Mouse (Mus musculus) WW6 (cell line): ENCODE data around the gene Atp13a3.
"Not testable (repeated sequence)": the region's sequence is repeated elsewhere in the genome, so short reads cannot be mapped to it uniquely, and the experiment has no call there.

Experiments
- DNase-seq: peaks from one replicate; pipeline ENCODE4 v3.0.0-alpha.2; 2013; ENCODE audit warnings: low read depth, low spot score

Gene Atp13a3

DNA sequence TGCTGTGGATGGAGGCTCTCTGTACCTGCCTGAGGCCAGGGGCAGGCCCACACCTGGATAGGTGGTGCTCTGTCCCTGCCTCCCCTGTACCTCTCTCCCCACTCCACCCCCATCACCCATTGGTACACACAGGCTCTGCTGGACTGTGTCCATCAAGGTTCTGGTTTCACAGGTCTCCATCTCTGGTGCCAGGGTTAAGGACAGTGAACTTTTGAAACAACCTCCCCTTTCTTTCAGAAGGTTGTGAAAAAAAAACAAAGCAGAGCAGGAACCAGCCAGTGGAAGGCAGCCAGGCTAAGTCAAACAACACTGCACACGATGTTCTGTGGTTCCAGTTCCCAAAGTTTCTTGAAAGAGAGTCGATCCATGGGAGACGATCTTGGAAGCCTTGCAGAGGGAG is 6.9 kb upstream of the Atp13a3 start:
- DNase-seq: no peak

DNA sequence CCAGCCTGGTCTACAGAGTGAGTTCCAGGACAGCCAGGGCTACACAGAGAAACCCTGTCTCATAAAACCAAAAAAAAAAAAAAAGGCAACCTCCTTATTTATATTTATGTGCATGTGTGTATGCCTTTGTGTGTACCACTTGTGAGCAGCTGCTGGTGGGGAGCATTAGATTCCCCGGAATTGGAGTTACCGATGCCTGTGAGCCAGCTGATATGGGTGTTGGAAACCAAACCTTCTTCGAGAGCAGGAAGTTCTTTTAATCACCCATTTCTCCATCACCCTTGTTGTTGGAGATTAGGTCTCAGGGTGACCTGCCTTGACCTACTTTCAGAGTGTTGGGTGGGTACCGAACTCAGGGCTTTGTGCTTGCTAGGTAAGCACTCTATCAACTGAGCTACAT is 5.1 kb upstream of the Atp13a3 start:
- no peak for DNase-seq

DNA sequence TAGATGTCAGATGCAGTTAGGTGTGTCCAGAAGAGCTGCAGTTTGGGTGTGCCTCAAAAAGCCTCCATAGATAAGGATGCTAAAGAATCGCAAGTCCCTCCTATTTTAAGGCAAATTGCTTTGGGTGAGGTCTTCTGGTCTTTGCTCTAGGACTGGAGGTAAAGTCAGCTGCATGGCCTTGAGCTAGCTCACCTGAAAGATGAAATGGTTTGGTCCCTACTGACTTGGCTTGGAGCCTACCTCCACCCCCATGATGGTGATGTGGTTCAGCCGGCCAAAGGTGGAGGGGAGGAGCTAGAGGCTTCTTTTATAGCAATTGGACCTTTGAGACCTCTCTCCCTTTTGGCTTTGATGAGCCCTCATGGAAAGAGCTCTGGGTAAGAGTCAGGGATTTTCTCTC is 1.7 kb upstream of the Atp13a3 start:
- DNase-seq: peak; percentile 65

DNA sequence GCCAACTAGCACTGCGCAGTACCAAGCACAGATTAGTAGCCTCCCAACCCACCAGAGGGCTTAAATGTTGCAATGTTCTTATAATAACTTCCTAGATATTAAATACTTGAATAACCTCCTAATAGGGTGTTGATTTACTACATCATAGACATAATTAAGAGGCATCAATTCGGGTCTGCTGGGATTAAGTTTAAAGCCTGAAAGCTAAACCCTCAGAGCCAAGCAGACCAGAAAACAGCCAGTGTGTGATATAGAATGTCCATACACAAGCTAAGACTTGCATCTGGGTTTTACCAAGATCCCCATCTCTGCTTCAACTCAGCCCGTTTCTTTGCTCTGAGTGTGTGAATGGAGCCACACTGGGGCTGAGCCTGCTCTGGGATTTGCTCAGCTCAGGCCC is 2.2 kb downstream of the Atp13a3 start:
- no peak for DNase-seq

DNA sequence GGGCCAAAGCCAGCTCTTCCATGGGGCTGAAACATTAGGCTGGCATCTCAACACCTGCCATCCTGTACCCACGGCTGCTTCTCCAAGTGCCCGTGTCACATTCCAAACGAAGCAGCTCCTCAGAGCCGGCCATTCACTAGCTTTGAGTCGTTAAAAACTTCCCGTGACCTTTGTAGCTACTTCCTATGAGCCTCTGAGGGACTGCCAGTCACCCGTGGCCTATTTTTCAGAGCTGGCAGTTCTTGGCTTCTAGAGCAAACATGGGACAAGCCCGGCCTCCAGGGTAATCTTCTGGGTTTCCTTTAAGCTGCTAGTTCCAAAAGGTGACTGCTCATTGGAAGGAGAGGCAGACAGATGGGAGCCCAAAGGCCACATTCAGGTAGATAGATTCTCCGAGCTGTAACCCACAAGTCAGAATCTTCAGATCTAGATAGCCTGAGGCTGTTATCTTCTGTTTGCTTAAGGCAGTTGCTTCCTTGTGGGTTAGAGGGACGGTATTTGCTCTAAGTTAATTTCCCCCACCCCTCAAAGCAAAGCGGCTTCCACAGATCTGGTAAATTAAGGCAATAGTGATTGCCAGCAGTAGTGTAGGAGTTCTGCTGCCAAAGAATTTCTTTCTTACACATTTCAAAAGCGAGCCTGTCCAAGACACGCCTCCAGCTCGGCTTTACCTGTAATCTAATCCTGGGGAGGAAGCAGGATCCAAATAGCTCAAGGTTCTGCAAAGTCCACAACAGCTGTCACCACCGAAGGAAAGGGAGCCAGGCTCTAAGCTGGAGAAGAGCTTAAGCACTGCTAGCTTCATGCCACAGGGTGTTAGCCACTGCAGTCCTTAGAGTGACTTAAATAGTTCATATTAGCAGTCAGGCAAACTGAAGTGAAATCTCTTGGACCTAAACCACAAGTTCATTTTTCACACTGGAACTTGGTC is 8.4 kb downstream of the Atp13a3 start:
- no peak for DNase-seq

DNA sequence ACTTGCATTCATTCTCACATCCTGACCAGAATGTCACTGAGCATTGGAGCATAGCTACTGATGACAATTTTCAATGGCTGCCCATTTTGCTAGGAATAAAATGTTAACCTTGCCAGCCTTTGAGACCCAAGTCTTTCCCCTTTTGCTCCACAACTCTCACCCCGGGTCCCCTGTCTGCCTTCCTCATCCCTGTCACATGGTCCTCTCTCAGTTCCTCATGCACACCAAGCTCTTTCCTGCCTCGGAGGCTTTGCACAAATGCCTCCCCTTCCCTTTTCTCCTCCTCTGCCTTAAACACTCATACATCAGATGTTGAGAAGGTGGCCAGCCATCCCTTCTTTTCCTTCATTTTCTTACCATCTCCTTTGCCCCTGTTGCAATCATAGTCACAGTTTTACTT is 10.6 kb downstream of the Atp13a3 start:
- DNase-seq: no peak

DNA sequence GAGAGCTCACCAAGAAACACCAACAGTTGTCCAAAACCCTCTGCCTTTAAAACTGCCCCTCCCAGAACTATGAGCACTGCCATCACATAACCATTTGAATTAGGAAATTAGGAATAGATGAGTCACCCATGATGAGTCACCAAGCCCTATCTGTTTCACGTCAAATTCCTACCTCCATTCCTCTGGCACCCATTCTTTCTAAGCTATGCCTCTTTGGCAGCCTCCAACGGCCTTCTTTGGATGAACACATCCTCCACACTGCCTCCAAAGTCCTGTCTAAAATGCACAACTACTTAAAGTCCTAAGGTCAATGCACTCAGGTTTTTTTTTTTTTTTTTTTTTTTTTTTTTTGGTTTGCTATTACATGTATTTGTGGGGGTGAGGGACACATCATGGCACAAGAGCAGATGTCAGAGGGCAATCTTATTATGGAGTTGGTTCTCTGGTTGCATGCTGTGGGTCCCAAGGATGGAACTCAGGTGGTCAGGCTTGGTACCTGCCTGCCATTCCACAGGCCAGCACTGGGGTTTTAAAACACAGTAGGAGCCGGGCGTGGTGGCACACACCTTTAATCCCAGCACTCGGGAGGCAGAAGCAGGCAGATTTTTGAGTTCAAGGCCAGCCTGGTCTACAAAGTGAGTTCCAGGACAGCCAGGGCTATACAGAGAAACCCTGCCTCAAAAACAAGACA is 15.0 kb downstream of the Atp13a3 start:
- DNase-seq: no peak

DNA sequence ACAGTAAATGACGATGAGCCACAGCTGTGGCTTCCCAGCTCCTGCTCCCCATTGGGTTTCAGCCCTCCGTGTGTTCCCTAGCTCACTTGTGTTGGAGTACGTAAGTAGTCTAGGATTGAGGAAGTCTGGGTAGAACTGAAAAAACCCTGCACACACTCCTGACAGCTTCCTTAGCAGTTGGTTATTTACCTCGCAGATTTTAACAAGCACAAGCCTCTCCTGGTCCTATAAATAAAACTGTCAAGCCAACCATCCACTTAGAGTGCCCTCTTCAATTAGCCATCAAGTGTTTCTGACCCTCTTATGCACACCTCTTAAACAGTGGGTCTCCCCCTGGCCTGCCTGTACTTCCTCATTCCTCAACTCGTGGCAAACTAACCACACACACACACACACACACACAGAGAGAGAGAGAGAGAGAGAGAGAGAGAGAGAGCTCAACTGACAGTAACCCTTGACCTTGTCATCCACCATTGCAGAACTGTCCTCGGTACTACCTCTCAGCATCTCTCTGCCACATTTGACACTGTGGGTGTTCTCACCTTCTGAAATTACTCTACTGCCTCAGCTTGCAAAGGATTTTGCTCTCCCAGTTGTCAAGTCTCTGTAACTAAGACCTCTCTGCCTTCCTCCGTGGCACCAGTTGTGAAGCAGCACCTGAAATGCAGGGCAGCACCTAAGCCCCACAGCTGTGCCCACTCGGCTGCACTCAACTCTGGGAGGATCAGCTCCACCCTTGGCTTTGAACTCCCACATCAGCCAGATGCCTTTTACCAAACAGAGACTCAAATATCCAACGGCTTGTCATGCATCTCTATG is 15.7 kb downstream of the Atp13a3 start:
- no peak for DNase-seq

DNA sequence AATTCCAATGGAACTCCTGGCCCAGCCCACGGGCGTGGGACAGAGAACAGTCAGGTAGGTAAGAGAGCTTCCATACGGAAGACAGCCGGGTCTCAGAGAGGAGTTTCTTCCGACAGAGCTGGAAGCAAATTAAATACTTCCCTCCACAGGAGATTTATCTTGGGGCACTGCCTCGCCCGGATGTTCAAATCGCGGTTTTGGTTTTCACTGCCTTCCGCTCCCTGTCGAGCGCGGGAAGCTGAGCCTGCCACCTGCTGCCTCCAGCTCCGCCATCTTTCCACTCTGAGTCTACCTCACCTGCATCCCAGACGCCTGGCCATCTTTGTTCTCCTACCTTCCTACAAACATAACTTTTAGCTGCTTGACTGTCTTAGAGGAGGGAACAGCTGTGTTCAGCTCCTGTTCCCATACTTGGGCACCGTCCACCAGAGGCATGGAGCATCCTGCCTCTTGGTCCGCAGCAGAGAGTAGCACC is 16.5 kb downstream of the Atp13a3 start:
- DNase-seq: no peak

DNA sequence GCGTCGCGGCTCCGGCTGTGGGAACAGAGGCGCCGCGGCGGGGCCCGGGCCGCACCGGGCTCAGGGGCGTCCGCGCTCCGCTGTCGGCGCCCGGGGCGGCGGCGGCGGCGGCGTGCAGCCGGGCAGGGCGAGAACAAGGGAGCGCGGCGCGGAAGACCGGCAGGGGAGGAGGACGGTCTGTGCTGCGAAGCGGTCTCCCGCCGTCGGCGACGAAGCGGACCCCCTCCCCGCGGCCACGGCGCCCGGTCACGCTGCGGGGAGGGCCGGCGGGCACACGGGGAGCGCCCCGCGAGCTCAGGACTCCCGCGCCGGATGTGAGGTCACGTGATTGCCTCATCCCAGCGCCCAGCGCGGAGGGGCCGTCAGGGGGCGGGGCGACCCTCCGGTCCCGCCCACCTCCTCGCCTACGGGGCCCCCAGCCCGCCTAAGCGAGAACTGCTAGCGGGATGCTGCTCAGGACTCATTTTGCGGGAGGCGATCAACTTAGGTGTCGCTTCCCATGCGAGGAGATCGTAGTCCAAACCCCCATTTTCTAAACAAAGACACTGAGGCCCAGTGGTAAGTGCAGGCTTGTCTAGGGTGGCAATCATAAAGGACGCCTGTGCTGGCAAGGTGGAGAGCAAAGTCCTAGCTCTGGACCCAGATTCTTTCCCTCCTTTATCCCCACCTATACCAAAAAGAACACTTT is 17.1 kb downstream of the Atp13a3 start:
- DNase-seq: peak; percentile 73

DNA sequence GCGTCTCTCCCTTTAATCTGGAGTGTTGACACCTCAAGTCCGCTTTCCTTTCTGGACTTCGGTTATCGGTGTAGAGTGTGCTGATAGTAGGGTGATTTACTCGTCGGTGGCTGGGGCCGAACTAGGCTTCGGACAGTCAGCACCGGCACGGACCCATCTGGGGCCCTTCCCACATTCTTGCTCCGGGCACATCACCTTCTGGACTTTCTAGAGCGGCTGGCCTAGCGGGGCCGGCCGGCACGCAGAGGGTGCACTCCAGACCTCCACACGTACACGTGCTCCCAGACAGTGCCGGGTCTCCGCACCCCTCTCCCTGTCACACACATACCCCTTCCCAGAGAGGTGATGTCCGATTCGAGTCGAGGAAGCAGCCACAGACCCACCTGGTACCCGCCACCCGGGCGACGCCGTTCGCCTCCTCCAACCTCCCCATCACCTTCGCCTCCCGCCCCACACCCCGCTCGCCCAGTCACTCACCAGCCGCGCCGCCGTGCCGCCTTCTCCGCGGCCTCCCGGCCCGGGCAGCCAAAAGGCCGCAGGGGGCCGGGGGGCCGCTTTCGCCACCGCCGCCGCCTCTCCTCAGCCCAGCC is 17.8 kb downstream of the Atp13a3 start:
- no peak for DNase-seq

DNA sequence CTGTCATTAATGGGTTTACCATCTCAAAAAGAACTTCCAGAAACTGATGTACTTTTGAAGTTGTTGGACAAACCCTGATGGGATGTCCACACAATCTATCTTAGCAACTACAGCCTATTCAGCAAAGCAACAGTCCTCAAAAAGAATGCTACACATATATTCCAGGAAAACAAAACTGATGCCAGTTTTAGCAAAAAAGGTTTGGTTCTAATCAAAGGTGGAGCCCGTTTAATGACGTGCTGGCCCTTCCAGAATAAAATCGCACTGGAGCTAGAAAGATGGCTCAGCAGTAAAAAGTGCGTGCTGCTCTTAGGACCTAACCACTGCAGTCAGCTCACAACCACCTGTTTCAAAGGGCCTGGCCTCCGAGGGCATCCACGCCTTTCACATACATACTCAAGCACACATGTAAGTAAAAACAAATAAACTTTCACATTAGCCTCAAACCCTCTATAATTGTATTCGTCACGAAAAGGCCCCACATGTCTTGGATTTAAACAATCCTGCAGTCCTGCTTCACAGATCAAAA is 18.8 kb downstream of the Atp13a3 start:
- no peak for DNase-seq

DNA sequence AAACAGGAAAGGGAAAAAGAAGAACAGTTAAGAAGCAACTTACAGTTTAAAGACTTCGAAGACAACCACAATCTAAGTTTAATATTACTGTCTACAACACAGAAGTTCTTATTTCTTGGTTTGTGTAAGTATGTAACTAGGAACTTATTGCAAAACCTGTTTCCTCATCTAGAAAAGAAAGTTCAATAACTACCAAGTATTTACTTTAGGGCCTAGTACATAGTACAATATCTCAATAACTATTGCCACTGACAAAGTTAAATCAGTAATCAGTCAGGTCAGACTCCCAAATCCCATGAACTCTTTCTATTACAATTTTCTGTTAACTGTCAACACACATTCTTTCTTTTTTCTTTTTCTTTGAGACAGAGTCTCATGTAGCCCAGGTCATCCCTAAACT is 20.2 kb downstream of the Atp13a3 start:
- no peak for DNase-seq

DNA sequence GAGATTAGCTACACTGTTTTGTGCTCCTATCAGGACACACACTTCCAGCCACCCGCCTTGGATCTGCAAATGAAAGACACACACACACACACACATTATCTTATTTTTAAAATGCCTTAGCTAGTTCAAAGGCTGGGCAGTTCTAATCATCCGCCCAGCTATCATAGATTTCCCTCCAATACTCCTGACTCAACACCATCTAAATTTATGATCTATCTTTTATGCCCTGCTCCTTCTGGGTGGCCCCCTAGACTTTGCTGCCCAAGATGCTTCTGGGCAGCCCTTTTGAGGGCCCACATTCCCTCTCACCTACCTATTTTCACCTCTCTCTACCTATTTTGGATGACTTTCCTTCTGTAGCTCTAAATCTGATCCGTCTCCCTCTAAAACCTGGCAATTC is 29.5 kb downstream of the Atp13a3 start:
- DNase-seq: no peak

DNA sequence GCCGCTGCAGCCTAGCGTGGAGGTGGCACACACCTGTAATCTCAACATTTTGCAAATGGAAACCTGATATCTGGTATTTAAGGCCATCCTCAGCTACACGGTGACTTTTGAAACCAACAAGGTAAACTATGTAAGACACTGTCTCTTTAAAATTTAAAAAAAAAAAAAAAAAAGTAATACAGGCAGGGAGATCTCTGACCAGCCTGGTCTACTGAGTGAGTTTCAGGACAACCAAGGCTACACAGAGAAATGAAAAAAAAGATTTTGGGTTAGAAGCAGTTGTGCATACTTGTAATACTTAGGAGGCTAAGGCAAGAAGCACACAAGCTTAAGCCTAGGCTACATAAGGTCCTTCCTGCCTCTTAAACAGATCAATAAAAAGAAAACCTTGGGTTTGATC is 30.8 kb downstream of the Atp13a3 start:
- DNase-seq: no peak

DNA sequence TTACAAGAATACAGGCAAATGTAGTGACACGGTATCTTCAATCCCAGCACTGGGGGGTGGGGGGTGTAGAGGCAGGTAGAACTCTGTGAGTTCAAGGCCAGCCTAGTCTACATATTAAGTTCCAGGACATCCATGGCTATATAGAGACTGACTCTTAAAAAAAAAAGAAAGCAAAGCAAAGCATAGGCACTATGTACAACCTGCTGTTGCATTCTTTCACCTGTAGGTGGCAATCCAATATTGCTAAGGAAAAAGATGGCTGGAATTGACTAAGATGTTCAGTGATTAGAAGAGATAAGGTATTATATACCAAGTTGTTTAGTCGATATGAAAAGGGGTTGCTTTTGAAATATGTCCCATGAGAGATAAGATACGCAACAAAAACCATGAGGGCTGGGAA is 31.5 kb downstream of the Atp13a3 start:
- no peak for DNase-seq

DNA sequence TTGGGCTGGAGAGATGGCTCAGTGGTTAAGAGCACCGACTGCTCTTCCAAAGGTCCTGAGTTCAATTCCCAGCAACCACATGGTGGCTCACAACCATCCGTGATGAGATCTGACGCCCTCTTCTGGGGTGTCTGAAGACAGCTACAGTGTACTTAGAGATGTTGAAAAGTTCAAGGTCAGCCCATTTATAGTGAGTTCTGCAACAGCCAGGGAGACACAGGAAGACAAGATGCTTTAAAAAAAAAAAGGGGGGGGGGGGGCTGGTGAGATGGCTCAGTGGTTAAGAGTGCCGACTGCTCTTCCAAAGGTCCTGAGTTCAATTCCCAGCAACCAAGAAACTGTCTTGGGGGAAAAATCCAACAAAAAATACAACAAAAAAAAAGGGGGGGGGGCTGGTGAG is 32.5 kb downstream of the Atp13a3 start:
- not testable (repeated sequence) for DNase-seq

DNA sequence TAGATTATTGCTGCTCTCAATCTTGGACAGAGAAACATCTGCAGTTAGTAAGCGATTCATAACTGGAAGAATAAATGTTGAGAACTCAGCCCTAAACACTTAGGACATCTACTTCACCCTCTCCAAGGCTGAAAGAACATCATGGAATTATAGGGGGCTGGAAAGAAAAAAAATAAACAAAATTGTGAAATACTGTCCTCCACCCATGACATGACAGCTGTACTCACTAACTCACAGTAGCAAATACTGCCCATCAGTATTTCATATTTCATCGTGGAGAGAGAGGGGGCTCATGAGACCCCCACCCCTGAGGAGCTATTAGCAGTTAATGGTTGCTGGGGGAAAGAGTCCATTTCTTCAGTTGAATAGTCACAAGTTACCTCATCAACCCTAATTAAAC is 38.4 kb downstream of the Atp13a3 start:
- DNase-seq: no peak

DNA sequence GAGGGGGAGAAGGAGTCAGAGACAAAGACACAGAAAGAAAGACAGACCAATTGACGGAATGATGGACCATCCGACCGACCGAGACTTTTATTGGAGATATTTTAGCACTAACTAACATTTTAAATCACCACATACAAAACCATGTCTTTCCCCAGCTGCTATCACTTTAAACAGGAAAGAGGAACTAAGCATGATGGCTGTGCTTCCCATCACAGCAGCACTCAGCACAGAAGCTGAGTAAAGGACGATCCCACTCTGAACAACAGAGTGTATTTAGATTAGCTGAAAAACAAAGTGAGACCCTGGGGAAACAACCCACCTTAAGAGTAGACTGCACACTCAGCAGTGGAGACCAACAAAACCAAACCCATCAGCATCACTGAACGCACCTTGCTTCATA is 41.2 kb downstream of the Atp13a3 start:
- no peak for DNase-seq

DNA sequence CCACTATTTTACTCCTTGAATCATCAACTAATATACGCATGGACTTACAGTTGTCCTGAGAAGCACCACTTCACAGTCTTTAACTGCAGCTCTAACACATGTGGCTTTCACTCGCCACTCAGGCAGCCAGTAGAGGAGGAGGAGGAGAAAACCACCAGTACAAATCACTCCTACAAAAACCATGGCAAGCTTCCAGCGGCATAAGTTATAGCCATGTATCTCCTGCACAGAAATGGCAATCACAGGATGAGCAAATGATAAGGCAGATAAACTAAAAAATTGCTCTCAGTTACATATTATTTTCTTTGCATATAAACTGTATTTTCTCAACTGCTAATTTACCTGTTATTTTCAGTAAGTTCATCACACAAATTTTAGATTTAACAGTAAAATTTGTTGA is 43.2 kb downstream of the Atp13a3 start:
- no peak for DNase-seq

DNA sequence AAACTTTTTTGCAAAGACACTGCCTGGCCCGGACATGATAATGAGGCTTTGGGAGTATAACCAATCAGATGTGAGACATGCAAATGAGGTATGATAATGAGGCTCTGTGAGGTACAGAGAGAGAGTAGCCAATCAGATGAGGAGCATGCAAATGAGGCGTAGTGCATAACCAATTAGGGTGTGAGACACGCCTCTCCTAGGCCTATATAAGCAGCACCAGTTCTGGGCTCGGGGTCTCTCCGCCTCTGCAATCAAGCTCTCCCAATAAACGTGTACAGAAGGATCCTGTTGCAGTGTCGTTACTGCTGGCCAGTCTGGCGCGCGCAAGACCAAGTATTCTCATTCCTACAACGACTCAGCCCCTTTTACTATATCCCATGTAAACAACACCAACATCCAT is 52.3 kb downstream of the Atp13a3 start:
- DNase-seq: not testable (repeated sequence)
